Mouse (Mus musculus): ENCODE results near the gene Vmn2r31. TPM values are rescaled to one million over a fixed set of nuclear protein-coding genes. Genes with fewer than 3 reads are reported as not detected.

Vmn2r31 gene
- polyA plus RNA-seq (2012; rRNA removed): not detected in 2 replicates

DNA sequence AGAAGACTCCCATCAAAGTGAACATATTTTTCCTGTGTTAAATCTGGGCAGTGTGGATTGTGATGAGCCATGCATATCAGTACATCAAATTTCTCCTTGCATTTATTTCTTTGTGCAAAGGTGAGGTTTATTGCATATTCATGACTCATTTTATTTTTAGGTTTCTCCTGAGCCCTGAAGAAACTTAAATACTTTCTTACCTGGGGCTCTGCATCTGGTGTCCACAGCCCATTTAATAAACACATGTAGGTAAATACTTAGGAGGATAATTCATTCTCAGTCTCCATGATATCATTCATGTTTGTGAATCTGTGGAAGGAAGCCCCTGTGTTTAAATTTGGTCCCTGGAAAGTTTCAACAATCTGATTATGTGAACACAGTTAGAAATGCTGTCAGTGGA lies at the start of gene Vmn2r31:
Gene Vmn2r31, minus strand, starts transcription at position 101 of the 400 bp plus-strand sequence.

DNA sequence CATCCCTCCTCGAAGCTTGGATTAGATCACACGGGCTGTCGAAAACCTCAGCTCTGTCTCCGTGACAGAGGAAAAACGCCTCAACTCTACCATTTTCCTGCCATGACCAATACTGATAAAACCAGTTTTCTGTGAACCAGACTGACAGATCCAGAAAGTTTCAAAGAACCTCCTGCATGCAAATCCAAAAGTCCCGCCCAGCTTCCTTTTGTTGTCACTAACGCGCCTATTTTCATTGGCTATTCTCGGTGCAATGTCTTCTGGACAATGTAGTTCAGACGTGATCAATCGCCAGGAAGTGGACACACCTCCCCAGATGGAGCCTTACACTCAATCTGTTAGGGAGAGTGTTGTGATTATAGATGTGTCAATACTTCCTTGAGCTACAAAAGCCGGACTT lies 25.1 kb downstream of the Vmn2r31 start, which contains the start of gene Gm45783:
Gene Gm45783, minus strand, starts transcription at position 143 of the 400 bp plus-strand sequence.

DNA sequence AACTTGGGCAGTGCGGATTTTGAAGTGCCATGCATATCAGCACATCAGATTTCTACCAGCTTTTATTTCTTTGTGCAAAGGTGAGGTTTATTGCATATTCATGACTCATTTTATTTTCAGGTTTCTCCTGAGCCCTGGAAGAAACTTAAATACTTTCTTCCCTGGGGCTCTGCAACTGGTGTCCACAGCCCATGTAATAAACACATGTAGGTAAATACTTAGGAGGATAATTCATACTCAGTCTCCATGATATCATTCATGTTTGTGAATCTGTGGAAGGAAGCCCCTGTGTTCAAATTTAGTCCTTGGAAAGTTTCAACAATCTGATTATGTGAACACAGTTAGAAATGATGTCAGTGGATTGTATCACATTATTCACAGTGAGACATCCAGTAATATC lies 62.0 kb downstream of the Vmn2r31 start, which contains the start of gene Vmn2r30:
Gene Vmn2r30, minus strand, starts transcription at position 101 of the 400 bp plus-strand sequence.

Other genes with a start within 250 kb of the Vmn2r31 start
- 0.09 and 0.13 TPM in 2 replicates for gene Zfp418, start 228.4 kb downstream of the Vmn2r31 start, polyA plus RNA-seq (2012; rRNA removed)
- 0.55 and 0.56 TPM in 2 replicates for gene Zfp772, start 189.7 kb downstream of the Vmn2r31 start, polyA plus RNA-seq (2012; rRNA removed)
- not detected in 2 replicates for gene Vmn2r29, start 152.4 kb downstream of the Vmn2r31 start, polyA plus RNA-seq (2012; rRNA removed)
- gene Gm45844, start 121.4 kb downstream of the Vmn2r31 start, polyA plus RNA-seq (2012; rRNA removed): 0.11 and 0.38 TPM in 2 replicates
- 6.9 and 8.4 TPM in 2 replicates for gene Clcn4, start 98.9 kb downstream of the Vmn2r31 start, polyA plus RNA-seq (2012; rRNA removed)
- gene Vmn2r30, start 62.1 kb downstream of the Vmn2r31 start, polyA plus RNA-seq (2012; rRNA removed): not detected in 2 replicates
- not detected in 2 replicates for gene Gm45783, start 25.1 kb downstream of the Vmn2r31 start, polyA plus RNA-seq (2012; rRNA removed)
- gene Vmn2r32, start 80.3 kb upstream of the Vmn2r31 start, polyA plus RNA-seq (2012; rRNA removed): not detected in 2 replicates
- gene Vmn2r33, start 167.1 kb upstream of the Vmn2r31 start, polyA plus RNA-seq (2012; rRNA removed): not detected in 2 replicates

All from stomach, adult 2 months (tissue).